Mouse (Mus musculus): ENCODE data around the gene Gadd45gip1. TPM values are rescaled to one million over a fixed set of nuclear protein-coding genes. Genes with fewer than 3 reads are reported as not detected.

Gadd45gip1 gene
- polyA plus RNA-seq, 1 experiment from 2014 or later: 49.5 TPM

Small RNA genes lying within 50 kb of the gene (microRNA-seq; reads per million reads assigned to microRNA genes)
- gene Mir7069: 2.8 reads per million, percentile 15 among the genes with 10 or more reads in this experiment

Other genes with a start within 250 kb of the Gadd45gip1 start
- 62.4 and 69.5 TPM in 2 replicates for gene Ier2, start 168.7 kb upstream of the Gadd45gip1 start, polyA plus RNA-seq (2015; fragmentation: Nextera tagmentation; extraction: Ambion mirVana)
- gene Trmt1, start 145.2 kb upstream of the Gadd45gip1 start, polyA plus RNA-seq (2015; fragmentation: Nextera tagmentation; extraction: Ambion mirVana): 53.7 and 54.1 TPM in 2 replicates
- gene Nacc1, start 143.7 kb upstream of the Gadd45gip1 start, polyA plus RNA-seq (2015; fragmentation: Nextera tagmentation; extraction: Ambion mirVana): 14.4 and 14.5 TPM in 2 replicates
- gene Lyl1, start 130.1 kb upstream of the Gadd45gip1 start, polyA plus RNA-seq (2015; fragmentation: Nextera tagmentation; extraction: Ambion mirVana): 6.0 and 8.3 TPM in 2 replicates
- 3.2 and 4.1 TPM in 2 replicates for gene G430095P16Rik, start 108.5 kb upstream of the Gadd45gip1 start, polyA plus RNA-seq (2015; fragmentation: Nextera tagmentation; extraction: Ambion mirVana)
- 36.5 and 37.8 TPM in 2 replicates for gene Nfix, start 31.2 kb upstream of the Gadd45gip1 start, polyA plus RNA-seq (2015; fragmentation: Nextera tagmentation; extraction: Ambion mirVana)
- 6.0 and 7.2 TPM in 2 replicates for gene Dand5, start 8.7 kb upstream of the Gadd45gip1 start, polyA plus RNA-seq (2015; fragmentation: Nextera tagmentation; extraction: Ambion mirVana)
- gene Rad23a, start 9.1 kb downstream of the Gadd45gip1 start, polyA plus RNA-seq (2015; fragmentation: Nextera tagmentation; extraction: Ambion mirVana): 106 and 122 TPM in 2 replicates
- gene Calr, start 15.4 kb downstream of the Gadd45gip1 start, polyA plus RNA-seq (2015; fragmentation: Nextera tagmentation; extraction: Ambion mirVana): 1,028 and 1,118 TPM in 2 replicates
- gene Farsa, start 25.5 kb downstream of the Gadd45gip1 start, polyA plus RNA-seq (2015; fragmentation: Nextera tagmentation; extraction: Ambion mirVana): 85.9 and 91.5 TPM in 2 replicates
- gene Syce2, start 40.6 kb downstream of the Gadd45gip1 start, polyA plus RNA-seq (2015; fragmentation: Nextera tagmentation; extraction: Ambion mirVana): 44.9 and 49.0 TPM in 2 replicates
- gene Gcdh, start 62.4 kb downstream of the Gadd45gip1 start, polyA plus RNA-seq (2015; fragmentation: Nextera tagmentation; extraction: Ambion mirVana): 41.1 and 45.8 TPM in 2 replicates
- 15.7 and 18.4 TPM in 2 replicates for gene Klf1, start 70.4 kb downstream of the Gadd45gip1 start, polyA plus RNA-seq (2015; fragmentation: Nextera tagmentation; extraction: Ambion mirVana)
- 14.0 and 14.4 TPM in 2 replicates for gene Dnase2a, start 77.0 kb downstream of the Gadd45gip1 start, polyA plus RNA-seq (2015; fragmentation: Nextera tagmentation; extraction: Ambion mirVana)
- gene Mast1, start 105.8 kb downstream of the Gadd45gip1 start, polyA plus RNA-seq (2015; fragmentation: Nextera tagmentation; extraction: Ambion mirVana): 1.4 and 1.6 TPM in 2 replicates
- 0.19 and 0.28 TPM in 2 replicates for gene Rtbdn, start 115.5 kb downstream of the Gadd45gip1 start, polyA plus RNA-seq (2015; fragmentation: Nextera tagmentation; extraction: Ambion mirVana)
- gene Gm49661, start 137.9 kb downstream of the Gadd45gip1 start, polyA plus RNA-seq (2015; fragmentation: Nextera tagmentation; extraction: Ambion mirVana): not detected in 2 replicates
- 584 and 593 TPM in 2 replicates for gene Prdx2, start 138.1 kb downstream of the Gadd45gip1 start, polyA plus RNA-seq (2015; fragmentation: Nextera tagmentation; extraction: Ambion mirVana)
- gene Rnaseh2a, start 138.2 kb downstream of the Gadd45gip1 start, polyA plus RNA-seq (2015; fragmentation: Nextera tagmentation; extraction: Ambion mirVana): 97.5 and 108 TPM in 2 replicates
- 21.6 and 25.8 TPM in 2 replicates for gene Junb, start 147.2 kb downstream of the Gadd45gip1 start, polyA plus RNA-seq (2015; fragmentation: Nextera tagmentation; extraction: Ambion mirVana)
- 50.0 TPM in 2 replicates for gene Hook2, start 159.1 kb downstream of the Gadd45gip1 start, polyA plus RNA-seq (2015; fragmentation: Nextera tagmentation; extraction: Ambion mirVana)
- 0.30 and 0.42 TPM in 2 replicates for gene Best2, start 183.0 kb downstream of the Gadd45gip1 start, polyA plus RNA-seq (2015; fragmentation: Nextera tagmentation; extraction: Ambion mirVana)
- gene Asna1, start 193.8 kb downstream of the Gadd45gip1 start, polyA plus RNA-seq (2015; fragmentation: Nextera tagmentation; extraction: Ambion mirVana): 108 and 110 TPM in 2 replicates
- gene Trir, start 195.3 kb downstream of the Gadd45gip1 start, polyA plus RNA-seq (2015; fragmentation: Nextera tagmentation; extraction: Ambion mirVana): 63.4 and 64.0 TPM in 2 replicates
- gene Tnpo2, start 205.4 kb downstream of the Gadd45gip1 start, polyA plus RNA-seq (2015; fragmentation: Nextera tagmentation; extraction: Ambion mirVana): 28.6 and 31.0 TPM in 2 replicates
- 28.1 and 29.9 TPM in 2 replicates for gene Fbxw9, start 228.5 kb downstream of the Gadd45gip1 start, polyA plus RNA-seq (2015; fragmentation: Nextera tagmentation; extraction: Ambion mirVana)
- 0.53 TPM in 1 of 2 replicates, not detected in the other for gene Gm5741, start 236.5 kb downstream of the Gadd45gip1 start, polyA plus RNA-seq (2015; fragmentation: Nextera tagmentation; extraction: Ambion mirVana)
- gene Dhps, start 240.2 kb downstream of the Gadd45gip1 start, polyA plus RNA-seq (2015; fragmentation: Nextera tagmentation; extraction: Ambion mirVana): 47.1 TPM in 2 replicates
- 116 and 131 TPM in 2 replicates for gene Wdr83os, start 249.2 kb downstream of the Gadd45gip1 start, polyA plus RNA-seq (2015; fragmentation: Nextera tagmentation; extraction: Ambion mirVana)
- 36.8 and 46.1 TPM in 2 replicates for gene Wdr83, start 249.8 kb downstream of the Gadd45gip1 start, polyA plus RNA-seq (2015; fragmentation: Nextera tagmentation; extraction: Ambion mirVana)